Mouse (Mus musculus) right cerebral cortex, postnatal 10 days (tissue): Measurements from ENCODE around the gene Moxd1.
A peak's percentile ranks its signal among the peaks of the same experiment; 100 is the strongest.
"Not testable (repeated sequence)": the region's sequence is repeated elsewhere in the genome, so short reads cannot be mapped to it uniquely, and the experiment has no call there.

Experiments
- DNase-seq, 2 experiments: peaks; one replicate each; pipeline ENCODE4 v3.0.0; 2021; ENCODE audit warnings: low spot score in 2 of 2

Moxd1 gene

DNA sequence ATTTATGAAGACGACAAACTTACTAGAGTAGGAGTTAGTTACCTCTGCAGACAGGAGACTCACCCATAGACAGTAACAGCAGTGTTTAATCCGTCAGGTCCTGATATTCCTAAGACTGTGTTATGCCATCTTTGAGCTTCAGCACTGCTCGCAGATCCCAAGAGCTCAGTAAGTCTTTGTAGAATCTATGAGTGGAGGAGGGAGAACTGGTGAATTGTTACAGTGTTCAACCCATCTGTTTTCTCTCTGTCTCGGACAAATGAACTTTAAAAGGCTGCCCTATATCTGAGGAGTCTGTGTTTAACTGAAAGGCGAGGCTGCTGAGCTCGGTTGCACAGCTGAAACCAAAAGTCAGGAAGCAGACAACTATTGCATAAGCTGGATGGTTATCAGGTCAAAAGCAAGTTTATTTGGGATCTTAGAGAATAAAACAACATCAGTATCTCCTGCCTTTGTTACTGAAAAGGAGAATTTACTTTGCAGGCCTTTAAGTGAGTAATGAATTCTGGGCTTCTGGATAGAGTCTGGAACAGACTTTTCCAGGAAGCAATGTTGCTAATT, 47.8 kb downstream of the Moxd1 start:
- no peak for DNase-seq

DNA sequence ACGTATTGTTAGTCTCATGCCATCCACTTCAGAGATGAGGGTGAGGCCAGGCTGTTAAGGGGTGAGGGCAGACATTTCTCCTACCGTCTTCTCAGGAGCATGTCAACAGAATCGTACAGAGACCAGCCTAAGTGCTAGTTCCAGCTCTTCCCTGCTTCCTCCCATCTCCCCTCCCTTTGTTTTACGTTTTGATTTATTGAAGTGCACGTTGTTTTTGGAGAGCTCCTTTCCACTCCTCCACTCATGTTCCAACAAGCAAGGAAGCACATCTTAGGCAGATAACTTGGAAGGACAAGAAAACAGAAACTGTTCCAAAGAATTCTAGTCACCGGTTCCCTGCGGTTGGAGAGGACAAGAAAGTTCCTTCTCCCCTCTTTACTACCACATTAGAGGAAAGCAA, 52.9 kb downstream of the Moxd1 start:
- DNase-seq: no peak

DNA sequence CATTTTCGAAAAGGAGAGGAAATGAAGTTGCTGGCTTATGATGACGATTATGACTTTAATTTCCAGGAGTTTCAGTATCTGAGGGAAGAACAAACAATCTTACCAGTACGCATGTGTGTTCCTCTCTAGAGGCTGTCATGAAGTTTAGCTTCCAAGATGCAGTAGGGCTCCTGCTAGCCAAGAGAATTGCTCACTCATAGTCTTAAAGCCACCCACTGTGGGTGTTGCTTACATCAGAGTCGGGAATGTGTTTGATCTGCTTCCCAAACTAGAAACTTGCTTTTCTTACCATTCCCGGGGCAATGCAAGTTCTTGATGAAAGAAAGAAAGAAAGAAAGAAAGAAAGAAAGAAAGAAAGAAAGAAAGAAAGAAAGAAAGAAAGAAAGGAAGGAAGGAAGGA, 59.3 kb downstream of the Moxd1 start:
- no peak for DNase-seq

DNA sequence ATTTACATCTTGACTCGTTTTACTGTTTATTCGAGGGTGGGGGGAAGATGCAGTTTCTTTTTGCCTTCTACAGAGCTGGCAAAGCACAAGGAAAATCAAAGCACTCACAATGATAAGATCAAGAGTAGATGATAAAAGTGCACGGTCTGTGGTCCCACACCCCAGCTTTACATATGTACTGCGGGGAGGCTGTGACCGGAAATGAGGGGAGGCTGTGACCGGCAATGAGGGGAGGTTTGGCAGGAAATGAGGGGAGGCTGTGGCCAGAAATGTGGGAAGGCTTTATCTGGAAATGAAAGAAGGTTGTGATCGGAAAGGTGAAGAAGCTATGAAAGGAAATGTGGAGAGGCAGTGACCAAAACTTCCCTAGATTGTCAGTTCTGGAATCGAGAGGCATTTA, 68.3 kb downstream of the Moxd1 start:
- no peak for DNase-seq

DNA sequence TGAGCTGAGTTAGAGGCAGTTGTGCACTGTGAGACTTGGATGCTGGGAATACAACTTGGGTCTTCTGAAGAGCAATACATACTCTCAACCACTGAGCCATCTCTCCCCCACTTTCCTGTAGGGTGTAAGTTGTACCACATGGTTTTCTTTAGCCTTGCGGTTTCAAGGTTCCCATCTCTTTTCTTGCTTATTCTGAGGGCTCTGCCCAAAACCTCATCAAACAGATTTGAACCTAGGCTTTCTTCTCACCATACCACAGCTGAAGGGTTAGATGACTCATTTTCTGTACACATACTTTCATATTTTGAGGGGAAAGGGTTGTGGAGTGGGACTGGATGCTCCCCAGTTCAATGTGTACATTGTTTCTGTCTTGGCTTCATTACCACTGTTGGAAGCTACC, 69.4 kb downstream of the Moxd1 start:
- DNase-seq: no peak

DNA sequence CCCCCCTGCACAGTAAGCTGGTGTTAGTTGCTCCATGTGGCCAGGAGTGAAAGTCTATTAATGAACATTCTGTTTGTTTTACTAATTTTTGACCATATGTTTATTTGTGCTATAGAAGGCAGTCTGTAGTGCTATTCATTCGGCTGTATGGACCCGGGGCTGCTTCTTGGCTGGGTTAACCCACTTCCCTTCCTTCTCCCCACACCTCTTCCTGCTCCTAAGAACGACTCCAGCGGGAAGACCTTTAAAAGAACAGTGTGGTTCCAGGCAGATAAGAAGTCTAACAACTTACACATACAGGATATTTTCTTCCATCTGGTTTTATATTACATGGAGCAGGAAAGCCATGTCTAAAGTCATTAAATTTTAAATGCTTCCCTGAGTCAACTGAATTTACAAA, 73.3 kb downstream of the Moxd1 start:
- DNase-seq: no peak

DNA sequence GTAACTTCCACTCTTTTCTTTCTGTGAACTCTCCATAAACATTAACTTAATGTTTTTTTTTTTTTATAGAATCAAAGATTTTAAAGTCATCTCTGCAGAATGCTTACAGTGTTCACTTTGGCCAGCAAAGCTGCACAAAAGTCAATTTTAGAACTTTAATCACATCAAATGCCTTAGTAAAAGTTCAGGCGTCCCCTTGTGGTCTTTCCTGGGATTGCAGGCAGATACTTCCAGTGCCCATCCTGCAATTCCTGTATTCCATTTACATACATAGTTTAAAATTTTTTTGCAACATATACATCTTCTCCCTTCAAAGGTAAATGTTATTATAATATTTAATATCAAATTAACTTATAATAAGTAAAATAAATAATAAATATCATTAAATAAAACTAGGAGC, 74.5 kb downstream of the Moxd1 start:
- peak; percentile 37 to 70 for DNase-seq

DNA sequence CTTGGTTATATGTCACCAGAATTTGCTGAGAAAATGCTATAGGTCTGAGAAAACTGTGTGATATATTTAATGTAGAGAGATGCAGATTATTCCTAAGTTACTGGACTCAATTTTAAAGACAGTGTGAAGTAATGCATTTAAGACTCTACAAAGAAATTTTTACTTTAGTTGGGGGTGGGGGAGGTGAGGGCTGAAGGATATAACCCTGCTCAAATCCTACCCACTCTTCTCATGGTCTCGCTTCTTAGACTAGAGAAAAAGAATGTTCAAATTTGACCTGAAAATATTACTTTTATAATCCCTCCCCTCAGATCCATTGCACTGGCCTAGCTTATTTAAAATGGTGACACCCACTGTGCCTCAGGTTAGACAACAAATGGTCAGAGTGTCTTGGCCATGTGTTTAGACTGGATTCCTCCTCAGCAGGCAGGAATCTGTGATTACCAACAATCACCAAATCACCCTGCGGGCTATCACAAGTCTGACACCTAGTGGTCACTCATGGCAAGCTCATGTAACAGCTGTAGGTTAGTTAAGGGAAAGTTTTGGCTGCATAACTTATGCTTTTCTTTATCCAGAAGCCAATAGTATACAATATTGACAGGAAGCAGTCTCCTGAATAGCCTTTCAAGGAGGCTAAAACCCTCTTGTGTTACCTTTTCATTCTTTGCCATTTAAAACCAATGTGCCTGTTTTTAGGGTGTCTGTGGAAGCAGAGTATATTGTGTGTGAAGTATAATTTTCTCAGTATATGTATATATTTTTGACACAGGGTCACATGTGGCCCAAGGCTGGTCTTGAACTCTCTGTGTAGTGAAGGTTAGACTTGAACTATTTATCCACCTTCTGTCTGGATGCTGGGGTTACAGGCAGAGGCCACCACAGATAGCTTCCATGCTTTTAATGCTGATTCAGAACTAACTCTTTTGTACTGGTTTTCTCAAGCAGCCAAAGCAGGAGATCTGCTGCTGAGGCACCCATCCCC, 75.2 kb downstream of the Moxd1 start:
- peak; percentile 69 to 79 for DNase-seq

DNA sequence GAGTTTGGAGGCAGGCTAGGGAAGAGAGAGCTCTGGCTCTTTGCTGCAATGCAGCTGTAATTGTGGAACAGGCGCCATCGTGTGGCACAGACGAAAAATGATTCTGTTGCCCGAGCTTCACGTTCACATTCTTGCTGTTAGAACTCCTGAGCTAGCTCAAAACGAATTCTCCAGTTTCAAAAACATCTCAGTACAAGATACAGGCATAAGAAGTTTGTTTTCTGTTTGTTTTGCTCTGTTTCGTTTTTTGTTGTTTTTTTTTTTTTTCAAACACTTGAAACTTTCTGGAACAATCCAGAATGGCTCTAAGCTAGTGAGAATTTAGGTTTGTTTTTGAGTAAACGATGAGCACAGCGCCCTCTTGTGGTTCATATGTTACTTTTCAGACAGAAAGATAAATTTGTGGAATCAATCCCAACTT, 88.9 kb downstream of the Moxd1 start:
- DNase-seq: peak; percentile 88

DNA sequence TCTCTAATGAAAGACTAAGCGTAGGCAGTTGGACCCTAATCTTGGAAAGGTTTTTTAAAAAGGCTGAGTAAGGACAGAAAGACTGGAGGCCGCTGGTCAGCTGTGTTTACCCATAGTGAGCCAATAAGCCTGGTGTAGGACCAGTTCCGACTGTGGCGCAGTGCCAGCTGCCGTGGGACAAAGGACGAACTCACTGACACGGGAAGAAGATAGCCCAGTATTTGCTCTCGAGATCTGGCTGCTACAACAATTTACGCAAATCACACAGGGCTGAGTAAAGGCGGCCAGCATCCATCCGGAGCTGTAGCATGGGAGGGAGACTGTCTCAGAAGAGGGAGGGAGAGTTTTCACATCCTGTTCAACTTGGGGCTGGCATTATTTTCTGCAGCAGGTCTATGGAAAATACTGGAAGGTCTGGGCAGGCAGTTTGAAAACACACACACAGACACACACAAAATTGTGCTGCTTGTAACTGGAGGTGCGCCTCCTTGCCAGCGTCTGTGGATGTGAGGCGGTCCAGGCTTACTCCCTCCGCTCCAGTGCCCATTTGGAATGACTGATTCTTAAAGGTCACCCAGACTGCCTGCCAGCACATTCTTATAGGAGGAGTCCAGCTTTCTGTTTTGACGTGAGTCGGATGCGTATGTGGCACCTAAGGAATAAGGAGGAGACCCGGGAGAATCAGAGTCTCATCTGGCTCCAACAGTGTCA, 94.0 kb downstream of the Moxd1 start:
- DNase-seq: peak; percentile 77 to 79

DNA sequence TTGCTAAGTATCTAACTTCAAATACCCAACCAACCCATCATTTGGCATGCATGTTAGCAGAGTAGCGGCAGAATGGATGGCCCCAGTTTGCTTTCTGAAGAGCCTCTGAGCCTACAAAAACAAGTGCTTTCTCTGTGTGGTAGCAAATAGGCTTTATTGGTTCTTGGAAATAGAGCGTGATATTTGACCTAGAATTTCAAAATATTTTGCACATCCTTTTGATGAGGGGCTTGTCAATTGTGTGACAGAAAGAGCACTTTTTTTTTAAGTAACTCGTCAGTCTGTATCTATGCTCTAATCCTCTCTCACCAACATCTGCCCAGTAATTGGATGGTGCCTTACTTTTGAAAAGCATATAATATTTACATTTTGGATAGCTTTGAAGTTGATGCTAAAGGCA, 97.0 kb downstream of the Moxd1 start:
- DNase-seq: no peak

DNA sequence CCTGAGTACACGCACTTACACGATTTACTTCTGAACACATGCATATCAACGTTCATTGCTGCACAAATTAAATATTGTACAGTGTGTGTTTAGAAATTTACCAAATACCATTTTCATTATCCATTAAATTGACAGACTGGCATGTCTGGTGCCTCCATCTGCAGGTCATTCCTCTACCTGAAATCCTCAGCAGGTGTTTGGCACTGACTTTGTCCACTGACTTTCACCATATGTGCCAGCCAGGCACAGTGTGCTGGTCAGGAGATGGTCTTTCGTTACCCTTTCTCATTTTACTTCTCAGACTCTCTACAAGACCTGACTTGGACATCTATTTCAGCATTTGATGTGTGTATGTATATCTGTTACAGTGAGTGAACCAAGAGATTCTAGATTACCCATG, 99.7 kb downstream of the Moxd1 start:
- no peak for DNase-seq

DNA sequence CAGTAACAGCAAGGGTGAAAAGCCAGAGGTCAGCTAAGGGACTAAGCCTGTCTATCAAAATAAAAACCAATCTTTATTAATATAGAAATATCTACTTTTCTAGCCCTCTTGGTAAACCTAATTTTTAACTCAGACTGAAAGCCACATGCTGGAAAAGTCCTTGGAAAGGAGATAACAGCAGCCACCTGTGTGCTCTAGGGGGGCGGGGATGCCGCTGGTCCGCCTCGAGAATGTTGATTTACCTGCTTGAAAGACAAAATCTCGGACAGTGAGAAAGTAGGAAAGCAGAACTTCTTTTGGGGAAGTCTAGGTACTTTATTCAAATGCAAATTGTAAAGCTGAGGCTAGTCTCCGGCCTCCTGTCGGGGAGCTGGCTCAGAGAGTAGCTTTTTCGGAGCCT, 103.9 kb downstream of the Moxd1 start:
- DNase-seq: not testable (repeated sequence)

DNA sequence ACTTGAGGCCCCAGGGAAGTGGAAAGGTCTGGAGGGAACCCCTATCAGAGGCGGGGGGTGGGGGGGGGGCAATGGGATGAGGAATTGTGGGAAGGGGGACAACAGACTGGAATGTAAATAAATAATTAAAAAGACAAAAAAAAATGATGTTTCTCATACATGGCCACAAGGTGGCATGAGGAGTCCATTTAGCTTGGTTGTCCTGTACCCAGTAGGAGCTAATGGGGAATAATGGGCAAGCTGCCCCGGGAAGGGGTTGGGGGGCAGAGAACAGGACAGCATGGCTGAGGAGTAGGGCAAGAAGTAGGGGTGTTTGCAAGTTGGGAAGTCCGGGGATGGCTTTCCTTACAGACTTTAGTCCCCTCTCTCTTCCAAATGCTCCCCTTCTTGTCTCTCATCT, 109.5 kb downstream of the Moxd1 start:
- DNase-seq: no peak

DNA sequence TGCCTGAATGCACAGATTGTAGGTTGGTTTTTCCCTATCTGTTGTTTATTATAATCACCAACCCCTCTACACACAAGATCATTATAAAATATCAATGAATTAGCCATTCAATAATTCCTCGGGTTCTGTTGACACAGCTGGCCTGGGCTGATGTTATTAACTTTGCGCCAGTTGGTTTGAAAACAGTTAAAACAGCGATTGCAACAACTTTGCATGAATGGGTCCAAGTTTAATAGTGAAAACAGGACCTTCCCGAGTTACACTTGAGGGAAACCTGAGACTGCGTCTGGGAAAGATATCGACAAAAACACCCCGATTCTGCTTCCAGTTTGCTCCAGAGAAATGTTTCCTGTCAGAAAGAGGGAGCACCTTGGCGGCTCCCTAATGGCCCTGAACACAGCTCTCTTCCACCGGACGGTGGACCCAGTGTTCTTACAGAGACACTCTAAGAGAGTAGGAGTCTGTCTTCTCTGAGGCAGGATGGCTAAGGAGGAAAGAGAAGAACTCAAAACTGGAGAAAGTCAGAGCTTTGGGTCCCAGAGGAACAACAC, 116.4 kb downstream of the Moxd1 start:
- DNase-seq: no peak

DNA sequence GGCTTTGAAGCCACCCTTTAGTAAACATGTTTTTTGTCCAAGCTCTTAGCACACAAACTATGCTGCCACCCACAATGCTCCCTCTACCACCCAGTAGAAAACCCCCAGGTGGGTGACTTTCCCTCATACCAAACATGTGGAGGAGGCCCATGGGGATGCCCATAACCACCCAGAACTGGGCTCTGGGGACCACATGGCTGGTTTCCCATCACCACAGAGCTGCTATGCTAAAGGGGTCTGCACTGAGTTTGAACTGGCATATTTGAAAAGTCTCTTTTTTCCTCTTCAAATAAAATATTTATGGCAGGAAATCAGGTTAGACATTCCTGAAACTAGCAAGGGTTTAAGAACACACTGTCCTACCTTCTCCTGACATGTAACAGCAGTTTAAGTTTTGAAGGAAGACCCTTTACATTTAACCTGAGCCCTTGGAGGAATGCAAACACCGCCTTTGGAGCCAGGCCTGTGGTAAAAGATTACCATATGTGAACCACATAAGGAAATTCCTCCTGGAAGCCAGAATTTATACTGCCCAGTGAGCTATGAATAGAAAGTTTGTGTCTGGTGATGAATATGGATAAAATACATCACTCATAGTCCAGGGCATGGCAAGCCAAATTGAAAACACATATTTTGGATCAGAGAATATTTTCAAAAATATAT, 117.4 kb downstream of the Moxd1 start:
- DNase-seq: no peak

DNA sequence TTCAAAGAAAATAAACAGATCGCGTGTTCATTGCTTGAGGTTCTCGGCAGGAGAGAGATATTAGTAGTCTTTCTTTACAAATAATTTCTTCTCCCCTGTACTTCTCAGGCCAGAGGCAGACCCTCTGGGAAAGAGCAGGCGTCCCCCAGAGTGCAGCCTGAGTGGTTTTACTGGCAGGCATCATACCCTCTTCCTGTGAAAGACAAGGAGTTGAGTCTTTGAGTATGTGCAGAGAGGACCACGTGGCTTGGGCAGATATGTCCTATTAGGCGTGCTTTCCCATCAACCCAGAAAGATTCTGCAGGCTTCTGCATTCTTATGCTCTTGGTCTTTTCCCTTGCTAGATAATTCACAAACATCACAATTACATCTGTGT, 117.9 kb downstream of the Moxd1 start:
- DNase-seq: no peak

DNA sequence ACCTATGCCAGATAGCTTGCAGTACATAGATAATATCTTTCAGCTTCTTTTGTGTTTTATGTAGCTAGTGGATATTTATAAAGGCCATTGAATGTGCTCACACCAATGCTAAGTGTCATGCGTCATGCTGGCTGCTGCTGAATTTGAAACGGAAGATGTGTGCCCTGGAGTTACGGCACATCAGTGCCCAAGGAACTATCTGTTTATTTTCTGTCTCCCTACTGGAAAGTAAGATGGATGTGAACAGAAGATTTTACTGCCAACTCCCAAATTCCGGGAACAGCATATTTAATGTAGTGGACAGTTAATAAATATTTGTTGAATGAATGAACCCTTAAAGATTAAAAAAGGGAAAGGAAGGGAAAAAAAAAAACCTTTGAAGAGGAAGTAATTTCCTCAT, 119.8 kb downstream of the Moxd1 start:
- DNase-seq: no peak
